Mouse (Mus musculus): ENCODE data around the gene Kdm4c.
"Not testable (repeated sequence)": the region's sequence is repeated elsewhere in the genome, so short reads cannot be mapped to it uniquely, and the experiment has no call there.

The Kdm4c gene

DNA sequence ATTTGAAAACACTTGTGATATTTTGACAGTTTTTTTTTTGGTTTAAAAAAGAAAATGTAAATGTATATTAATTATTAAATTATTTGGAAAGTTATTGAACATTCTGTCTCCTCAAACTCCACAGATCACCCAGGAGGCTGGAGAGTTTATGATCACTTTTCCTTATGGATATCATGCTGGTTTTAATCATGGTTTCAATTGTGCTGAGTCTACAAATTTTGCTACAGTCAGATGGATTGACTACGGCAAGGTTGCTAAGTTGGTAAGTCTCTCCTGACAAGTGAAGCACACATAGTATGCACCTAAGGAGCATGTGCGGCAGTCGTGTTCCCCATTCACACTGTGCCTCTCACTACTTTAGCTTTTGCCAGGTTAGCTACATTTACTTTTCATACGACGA is 73.1 kb downstream of the Kdm4c start:
- DNase-seq, result no peak

GRCm38 (mm10) chr4:74319313-74319712 is 77.0 kb downstream of the Kdm4c start:
- no peak for DNase-seq

- DNase-seq, result no peak
Observed at GRCm38 (mm10) chr4:74357479-74357878, 115.2 kb downstream of the Kdm4c start.

- no peak for DNase-seq
Observed at GRCm38 (mm10) chr4:74360274-74360673, 118.0 kb downstream of the Kdm4c start.

GRCm38 (mm10) chr4:74386583-74386982 is 144.3 kb downstream of the Kdm4c start:
- no peak for DNase-seq

DNA sequence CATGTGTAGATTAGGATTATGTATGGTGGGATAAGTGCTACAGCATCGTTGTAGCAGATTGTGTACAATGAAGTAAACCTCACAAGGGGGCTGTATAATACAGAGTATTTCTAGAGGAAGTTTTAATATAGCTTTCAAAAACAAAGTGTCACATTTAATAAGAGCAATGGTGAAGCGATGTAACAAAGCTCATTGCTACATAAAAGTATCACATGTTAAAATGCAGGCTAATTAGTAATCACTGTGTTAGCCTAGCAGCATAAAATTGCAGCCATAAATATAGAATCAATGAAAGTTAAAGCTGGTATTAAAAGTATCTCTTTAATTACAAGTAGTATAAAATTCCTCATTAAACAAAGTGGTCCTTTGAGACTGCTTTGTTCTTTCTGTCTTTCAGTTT is 150.9 kb downstream of the Kdm4c start:
- no peak for DNase-seq

DNA sequence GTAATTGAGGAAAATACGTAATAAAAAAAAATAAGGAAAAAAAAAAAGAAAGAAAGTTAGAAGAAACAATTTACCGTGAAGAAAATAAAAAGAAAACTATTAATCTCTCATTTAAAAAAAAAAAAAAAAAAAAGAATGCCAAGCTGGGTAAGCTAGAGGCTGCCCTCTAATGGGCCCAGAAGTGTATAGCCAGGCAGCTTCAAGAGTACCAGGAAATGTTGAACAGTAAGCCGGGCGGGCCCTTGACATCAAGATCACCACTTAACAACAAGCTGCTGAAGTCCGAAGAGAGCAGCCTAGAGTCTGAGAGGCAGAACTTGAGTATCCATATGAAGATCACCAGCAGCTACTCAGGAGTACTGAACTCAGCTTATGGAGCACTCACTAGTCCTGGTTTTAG is 154.3 kb downstream of the Kdm4c start:
- peak; percentile 16 for DNase-seq

DNA sequence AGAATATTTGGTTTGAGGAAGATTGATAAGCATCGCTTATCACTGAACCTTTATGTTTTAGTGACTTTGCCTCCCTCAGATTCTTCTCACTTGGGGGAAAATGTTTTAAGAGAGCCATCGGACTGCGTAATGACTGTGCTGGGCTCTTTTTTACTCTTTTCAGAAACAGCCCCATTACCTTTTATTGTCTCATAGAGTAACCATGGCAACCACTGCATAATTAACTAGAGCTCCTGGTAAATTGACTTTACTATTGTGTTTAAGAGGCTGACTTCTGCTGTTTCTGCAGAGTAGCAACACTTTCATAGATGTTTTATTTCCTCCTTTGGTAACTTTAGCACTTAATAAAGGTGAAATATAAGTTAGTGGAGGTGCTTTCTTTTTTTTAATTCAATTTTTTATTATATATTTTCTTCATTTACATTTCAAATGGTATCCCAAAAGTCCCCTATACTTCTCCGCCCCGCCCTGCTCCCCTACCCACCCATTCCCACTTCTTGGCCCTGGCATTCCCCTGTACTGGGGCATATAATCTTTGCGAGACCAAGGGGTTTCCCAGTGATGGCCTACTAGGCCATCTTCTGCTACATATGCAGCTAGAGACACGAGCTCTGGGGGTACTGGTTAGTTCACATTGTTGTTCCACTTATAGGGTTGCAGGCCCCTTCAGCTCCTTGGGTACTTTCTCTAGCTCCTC is 159.5 kb downstream of the Kdm4c start:
- DNase-seq, result not testable (repeated sequence)

- DNase-seq, result no peak
Observed at GRCm38 (mm10) chr4:74408731-74409130, 166.4 kb downstream of the Kdm4c start.

DNA sequence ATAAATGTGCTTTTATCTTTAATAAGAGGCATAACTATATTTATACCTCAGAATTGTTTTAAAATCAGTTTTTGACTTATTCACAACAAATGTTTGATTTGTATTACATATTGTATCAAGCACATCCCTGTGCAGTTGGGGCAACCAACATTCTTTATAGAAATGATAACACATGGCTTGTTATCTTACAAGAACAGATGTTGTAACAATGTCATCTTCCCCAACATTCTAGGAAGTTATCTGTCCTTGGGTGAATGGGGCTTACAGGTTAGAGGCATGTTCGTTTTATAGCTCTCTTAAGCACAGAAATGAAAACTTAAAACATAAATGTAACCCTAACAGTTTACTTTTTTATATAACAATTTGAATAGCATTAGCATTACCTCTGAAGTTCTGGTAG is 177.5 kb downstream of the Kdm4c start:
- DNase-seq, result no peak
